Mouse (Mus musculus): ENCODE measurements around the gene Osbp2. TPM values are rescaled to one million over a fixed set of nuclear protein-coding genes. Genes with fewer than 3 reads are reported as not detected.

The Osbp2 gene
- polyA plus RNA-seq, 1 experiment from 2014 or later: 0.29 TPM

GRCm38 (mm10) chr11:3703089-3703992, 160.4 kb downstream of the Osbp2 start:
- H3K4me1 ChIP-seq: no peaks in the 10 kb centered on the region
- H3K4me3 ChIP-seq: no peak overlapping the region
- WGBS: 66% methylated on average over 7 of the region's 7 CpGs
- H3K27ac ChIP-seq: no peak overlapping the region
- H3K9me3 ChIP-seq: no peaks in the 10 kb centered on the region
- DNase-seq (ENCODE audit: low spot score): no peak
- H3K27me3 ChIP-seq (ENCODE audit: insufficient read depth, poor library complexity, severe bottlenecking): peaks cover 16% of the 10 kb centered on the region
- no peaks in the 10 kb centered on the region for H3K36me3 ChIP-seq

GRCm38 (mm10) chr11:3697441-3697840, 166.3 kb downstream of the Osbp2 start:
- Histone ChIP-seq H3K4me3 (no peak overlapping the region), H3K36me3 (peaks cover 1% of the 10 kb centered on the region; the same call in 1 of the 2 replicates), H3K9me3 (no peaks in the 10 kb centered on the region), H3K4me1 (no peaks in the 10 kb centered on the region; the same call in 1 of the 2 replicates), H3K27ac (no peak overlapping the region), H3K27me3 (ENCODE audit: insufficient read depth, poor library complexity, severe bottlenecking) (no peaks in the 10 kb centered on the region)
- whole genome bisulfite sequencing: 81% methylated on average over 3 of the region's 3 CpGs
- DNase-seq (ENCODE audit: low spot score): no peak

- H3K9me3 ChIP-seq: no peaks in the 10 kb centered on the region
- peaks cover 14% of the 10 kb centered on the region for H3K36me3 ChIP-seq
- H3K27ac ChIP-seq: no peak overlapping the region
- no peak overlapping the region for H3K4me3 ChIP-seq
- H3K4me1 ChIP-seq: no peaks in the 10 kb centered on the region; the same call in 1 of the 2 replicates
- no peak for DNase-seq (ENCODE audit: low spot score)
- WGBS: 78% methylated on average over 5 of the region's 5 CpGs
- H3K27me3 ChIP-seq (ENCODE audit: insufficient read depth, poor library complexity, severe bottlenecking): no peaks in the 10 kb centered on the region
Observed at GRCm38 (mm10) chr11:3696086-3696616, 167.6 kb downstream of the Osbp2 start.

GRCm38 (mm10) chr11:3691746-3692145, 172.0 kb downstream of the Osbp2 start:
- peaks cover 58% of the 10 kb centered on the region for H3K36me3 ChIP-seq
- H3K27me3 ChIP-seq (ENCODE audit: insufficient read depth, poor library complexity, severe bottlenecking): no peaks in the 10 kb centered on the region
- H3K27ac ChIP-seq: no peak overlapping the region
- no peaks in the 10 kb centered on the region; the same call in 1 of the 2 replicates for H3K4me1 ChIP-seq
- H3K4me3 ChIP-seq: no peak overlapping the region
- no peaks in the 10 kb centered on the region for H3K9me3 ChIP-seq
- 84% methylated on average over 2 of the region's 2 CpGs for WGBS
- no peak for DNase-seq (ENCODE audit: low spot score)

GRCm38 (mm10) chr11:3686885-3687284, 176.8 kb downstream of the Osbp2 start:
- 94% methylated on average over 2 of the region's 2 CpGs for WGBS
- H3K9me3 ChIP-seq: no peaks in the 10 kb centered on the region
- no peaks in the 10 kb centered on the region for H3K4me1 ChIP-seq
- H3K27ac ChIP-seq: no peak overlapping the region
- no peak overlapping the region for H3K4me3 ChIP-seq
- no peaks in the 10 kb centered on the region for H3K27me3 ChIP-seq (ENCODE audit: insufficient read depth, poor library complexity, severe bottlenecking)
- no peak for DNase-seq (ENCODE audit: low spot score)
- peaks cover 97% of the 10 kb centered on the region for H3K36me3 ChIP-seq

GRCm38 (mm10) chr11:3686318-3686717, 177.4 kb downstream of the Osbp2 start:
- DNase-seq (ENCODE audit: low spot score): no peak
- no peaks in the 10 kb centered on the region for H3K9me3 ChIP-seq
- H3K4me3 ChIP-seq: no peak overlapping the region
- 94% methylated on average over 2 of the region's 2 CpGs for WGBS
- H3K27me3 ChIP-seq (ENCODE audit: insufficient read depth, poor library complexity, severe bottlenecking): no peaks in the 10 kb centered on the region
- H3K27ac ChIP-seq: no peak overlapping the region
- H3K4me1 ChIP-seq: no peaks in the 10 kb centered on the region
- peaks cover 97% of the 10 kb centered on the region for H3K36me3 ChIP-seq

GRCm38 (mm10) chr11:3685431-3685830, 178.3 kb downstream of the Osbp2 start:
- H3K27me3 ChIP-seq (ENCODE audit: insufficient read depth, poor library complexity, severe bottlenecking): no peaks in the 10 kb centered on the region
- H3K27ac ChIP-seq: no peak overlapping the region
- no peak overlapping the region for H3K4me3 ChIP-seq
- H3K4me1 ChIP-seq: no peaks in the 10 kb centered on the region
- peaks cover 96% of the 10 kb centered on the region for H3K36me3 ChIP-seq
- 90% methylated on average over 8 of the region's 8 CpGs for WGBS
- no peak for DNase-seq (ENCODE audit: low spot score)
- H3K9me3 ChIP-seq: no peaks in the 10 kb centered on the region

GRCm38 (mm10) chr11:3684723-3685430, 178.8 kb downstream of the Osbp2 start:
- H3K9me3 ChIP-seq: no peaks in the 10 kb centered on the region
- DNase-seq (ENCODE audit: low spot score): no peak
- no peak overlapping the region for H3K4me3 ChIP-seq
- H3K27ac ChIP-seq: no peak overlapping the region
- H3K36me3 ChIP-seq: peaks cover 96% of the 10 kb centered on the region
- 91% methylated on average over 5 of the region's 5 CpGs for WGBS
- H3K27me3 ChIP-seq (ENCODE audit: insufficient read depth, poor library complexity, severe bottlenecking): no peaks in the 10 kb centered on the region
- no peaks in the 10 kb centered on the region for H3K4me1 ChIP-seq

GRCm38 (mm10) chr11:3684232-3684631, 179.5 kb downstream of the Osbp2 start:
- Histone ChIP-seq H3K36me3 (peaks cover 96% of the 10 kb centered on the region), H3K4me3 (no peak overlapping the region), H3K27me3 (ENCODE audit: insufficient read depth, poor library complexity, severe bottlenecking) (no peaks in the 10 kb centered on the region), H3K4me1 (no peaks in the 10 kb centered on the region), H3K27ac (no peak overlapping the region), H3K9me3 (no peaks in the 10 kb centered on the region)
- 95% methylated on average over 1 of the region's 1 CpGs for WGBS
- no peak for DNase-seq (ENCODE audit: low spot score)

GRCm38 (mm10) chr11:3683696-3684095, 180.0 kb downstream of the Osbp2 start:
- Histone ChIP-seq H3K27me3 (ENCODE audit: insufficient read depth, poor library complexity, severe bottlenecking) (no peaks in the 10 kb centered on the region), H3K4me1 (no peaks in the 10 kb centered on the region), H3K27ac (no peak overlapping the region), H3K36me3 (peaks cover 96% of the 10 kb centered on the region), H3K9me3 (no peaks in the 10 kb centered on the region), H3K4me3 (no peak overlapping the region)
- WGBS: 90% methylated on average over 11 of the region's 11 CpGs
- DNase-seq (ENCODE audit: low spot score): no peak

- H3K27me3 ChIP-seq (ENCODE audit: insufficient read depth, poor library complexity, severe bottlenecking): no peaks in the 10 kb centered on the region
- H3K9me3 ChIP-seq: no peaks in the 10 kb centered on the region
- H3K27ac ChIP-seq: no peak overlapping the region
- H3K4me1 ChIP-seq: no peaks in the 10 kb centered on the region
- no peak overlapping the region for H3K4me3 ChIP-seq
- WGBS: 96% methylated on average over 3 of the region's 3 CpGs
- DNase-seq (ENCODE audit: low spot score): no peak
- peaks cover 96% of the 10 kb centered on the region for H3K36me3 ChIP-seq
Observed at GRCm38 (mm10) chr11:3679771-3680170, 183.9 kb downstream of the Osbp2 start.

- Histone ChIP-seq H3K36me3 (peaks cover 98% of the 10 kb centered on the region), H3K4me3 (no peak overlapping the region), H3K4me1 (no peaks in the 10 kb centered on the region), H3K27me3 (ENCODE audit: insufficient read depth, poor library complexity, severe bottlenecking) (no peaks in the 10 kb centered on the region), H3K9me3 (no peaks in the 10 kb centered on the region), H3K27ac (no peak overlapping the region)
- 78% methylated on average over 6 of the region's 6 CpGs for WGBS
- DNase-seq (ENCODE audit: low spot score): no peak
Observed at GRCm38 (mm10) chr11:3677204-3677603, 186.5 kb downstream of the Osbp2 start.

- Histone ChIP-seq H3K27me3 (ENCODE audit: insufficient read depth, poor library complexity, severe bottlenecking) (no peaks in the 10 kb centered on the region), H3K27ac (no peak overlapping the region), H3K4me1 (no peaks in the 10 kb centered on the region), H3K36me3 (peaks cover 99% of the 10 kb centered on the region), H3K4me3 (no peak overlapping the region), H3K9me3 (no peaks in the 10 kb centered on the region)
- WGBS: 86% methylated on average over 5 of the region's 5 CpGs
- DNase-seq (ENCODE audit: low spot score): no peak
Observed at GRCm38 (mm10) chr11:3676423-3676822, 187.3 kb downstream of the Osbp2 start.
